Comparison of ENCODE assay signal across 8 mouse cellular contexts in genomic region chrX:48454495-48454878, GRCm38 (mm10). TPM values are rescaled to one million over a fixed set of nuclear protein-coding genes. Genes with fewer than 3 reads are reported as not detected.
A peak's percentile ranks its signal among the peaks of the same experiment; 100 is the strongest.
DNase-seq lines count a peak whose midpoint lies in the region; ATAC-seq and TF ChIP-seq lines count a peak whose summit lies in the region.

No protein-coding gene starts in this region.

- H3K79me2 ChIP-seq in MEL (ENCODE audit: control insufficient read depth, insufficient read depth, low read length, poor library complexity): peaks cover 26% of the 10 kb centered on the region

- no peak for TF ChIP-seq EP300 in MEL (IDR thresholded peaks at IDR 0.05; ENCODE audit: low read depth in 1 of 2, low read length in 2 of 2)

- no peak for DNase-seq in heart, postnatal 14 days
- no peak for DNase-seq in MEL (ENCODE audit: low read depth, low spot score)
- DNase-seq in hindbrain, embryonic 14.5 days (ENCODE audit: low spot score): no peak
- DNase-seq in embryo, embryonic 11 days: no peak
- DNase-seq in right cerebral cortex, postnatal 10 days (ENCODE audit: low spot score in 2 of 2): no peak

- WGBS in heart, embryonic 16.5 days: 10% methylated on average over 16 of the region's 21 CpGs
- 14% methylated on average over 9 of the region's 21 CpGs for whole genome bisulfite sequencing in hindbrain, embryonic 14.5 days
- 44% methylated on average over 20 of the region's 21 CpGs for WGBS in midbrain, embryonic 13.5 days

- peak overlapping the region; percentile 76 for H3K9ac ChIP-seq in heart, embryonic 16.5 days (ENCODE audit: low read length)
- H3K9ac ChIP-seq in MEL (ENCODE audit: control insufficient read depth, low read depth, low read length, poor library complexity, severe bottlenecking): peak overlapping the region; percentile 94
- H3K9ac ChIP-seq in hindbrain, embryonic 14.5 days: no peak overlapping the region
- H3K9ac ChIP-seq in midbrain, embryonic 13.5 days (replicated peaks): no peak overlapping the region

- TF ChIP-seq RAD21 in MEL (IDR thresholded peaks at IDR 0.05; ENCODE audit: low read depth, low read length): no peak

- no peaks in the 10 kb centered on the region for H3K27me3 ChIP-seq in heart, embryonic 16.5 days (ENCODE audit: control insufficient read depth, insufficient read depth, low read length)
- no peaks in the 10 kb centered on the region for H3K27me3 ChIP-seq in MEL (ENCODE audit: control insufficient read depth in 1 of 2, insufficient read depth in 2 of 2, low read length in 2 of 2)
- H3K27me3 ChIP-seq in hindbrain, embryonic 14.5 days (ENCODE audit: control insufficient read depth, insufficient read depth, low read length): peaks cover 18% of the 10 kb centered on the region; the same call in 1 of the 2 replicates
- H3K27me3 ChIP-seq in midbrain, embryonic 13.5 days: peaks cover 53% of the 10 kb centered on the region

- H3K9me3 ChIP-seq in heart, embryonic 16.5 days (replicated peaks; ENCODE audit: control insufficient read depth, low read length): no peaks in the 10 kb centered on the region
- no peaks in the 10 kb centered on the region for H3K9me3 ChIP-seq in MEL (replicated peaks; ENCODE audit: insufficient read depth, low read length)
- H3K9me3 ChIP-seq in hindbrain, embryonic 14.5 days (ENCODE audit: control insufficient read depth, low read length): no peaks in the 10 kb centered on the region
- no peaks in the 10 kb centered on the region; the same call in 1 of the 2 replicates for H3K9me3 ChIP-seq in midbrain, embryonic 13.5 days

- intact Hi-C loops in heart, postnatal 14 days (cut with DNase I): no loop called here

- H3K4me2 ChIP-seq in heart, embryonic 16.5 days (ENCODE audit: low read depth, low read length): peak overlapping the region; percentile 65
- peak overlapping the region; percentile 47 for H3K4me2 ChIP-seq in hindbrain, embryonic 14.5 days (replicated peaks)
- peak overlapping the region; percentile 50 for H3K4me2 ChIP-seq in midbrain, embryonic 13.5 days (replicated peaks)

- no peaks in the 10 kb centered on the region for H3K36me3 ChIP-seq in heart, embryonic 16.5 days (ENCODE audit: control insufficient read depth, insufficient read depth)
- peaks cover 0 to 8% of the 10 kb centered on the region in 2 experiments; a peak in 2 of 4 replicates for H3K36me3 ChIP-seq in MEL (ENCODE audit: control insufficient read depth in 1 of 2, insufficient read depth in 2 of 2, low read length in 2 of 2)
- H3K36me3 ChIP-seq in hindbrain, embryonic 14.5 days (replicated peaks; ENCODE audit: control insufficient read depth, insufficient read depth): no peaks in the 10 kb centered on the region
- no peaks in the 10 kb centered on the region for H3K36me3 ChIP-seq in midbrain, embryonic 13.5 days

- H3K27ac ChIP-seq in heart, embryonic 16.5 days (ENCODE audit: low read length): peak overlapping the region; percentile 94
- H3K27ac ChIP-seq in MEL (ENCODE audit: control insufficient read depth, low read depth, low read length): 0 out of 2 replicates have a peak overlapping the region, but pooled peaks have one; percentile 27
- no peak overlapping the region for H3K27ac ChIP-seq in hindbrain, embryonic 14.5 days
- H3K27ac ChIP-seq in midbrain, embryonic 13.5 days: no peak overlapping the region

- peak; percentile 53 for ATAC-seq in heart, embryonic 16.5 days (replicated peaks; ENCODE audit: extremely low read depth, insufficient read depth, low FRiP score)
- ATAC-seq in hindbrain, embryonic 14.5 days (ENCODE audit: low FRiP score): 0 out of 2 replicates have a peak, but pooled peaks have one; percentile 11
- ATAC-seq in midbrain, embryonic 13.5 days: peak; percentile 46
- no peak for ATAC-seq in cerebellum, adult (ENCODE audit: insufficient number of reproducible peaks, low FRiP score, low TSS enrichment)

- no peak for TF ChIP-seq POLR2A in MEL (IDR thresholded peaks at IDR 0.05; ENCODE audit: control insufficient read depth in 1 of 2, insufficient read depth in 1 of 2, low read depth in 1 of 2, low read length in 2 of 2, poor library complexity in 1 of 2)

- H3K4me3 ChIP-seq in heart, embryonic 16.5 days (ENCODE audit: low read length): peak overlapping the region; percentile 72
- H3K4me3 ChIP-seq in MEL (ENCODE audit: control insufficient read depth in 1 of 2, insufficient read depth in 1 of 2, low read depth in 2 of 2, low read length in 2 of 2): peak overlapping the region; percentile 64 to 73
- H3K4me3 ChIP-seq in hindbrain, embryonic 14.5 days (replicated peaks; ENCODE audit: low read length): peak overlapping the region; percentile 33
- H3K4me3 ChIP-seq in midbrain, embryonic 13.5 days (replicated peaks): peak overlapping the region; percentile 38

- peaks cover 24% of the 10 kb centered on the region for H3K4me1 ChIP-seq in heart, embryonic 16.5 days (ENCODE audit: control insufficient read depth, insufficient read depth, low read length)
- peaks cover 0 to 14% of the 10 kb centered on the region in 2 experiments; a peak in 2 of 4 replicates for H3K4me1 ChIP-seq in MEL (ENCODE audit: control insufficient read depth in 1 of 2, insufficient read depth in 2 of 2, low read length in 2 of 2)
- no peaks in the 10 kb centered on the region for H3K4me1 ChIP-seq in hindbrain, embryonic 14.5 days (replicated peaks; ENCODE audit: control insufficient read depth, insufficient read depth, low read length)
- H3K4me1 ChIP-seq in midbrain, embryonic 13.5 days (replicated peaks): peaks cover 7% of the 10 kb centered on the region; the same call in 1 of the 2 replicates

- TF ChIP-seq CTCF in MEL (IDR thresholded peaks at IDR 0.05 in 2 of 3, conservative IDR thresholded peaks at IDR 0.05 in 1 of 3; ENCODE audit: control insufficient read depth in 1 of 3, insufficient read depth in 1 of 3, low read depth in 2 of 3, low read length in 3 of 3, poor library complexity in 1 of 3, severe bottlenecking in 1 of 3): no peak

TF ChIP-seq in MEL, 35 proteins besides CTCF, POLR2A, EP300 and RAD21:
- TF ChIP-seq MAX (IDR thresholded peaks at IDR 0.05; ENCODE audit: low read length) (no peak), CHD1 (IDR thresholded peaks at IDR 0.05; ENCODE audit: low read depth, low read length) (no peak), ZNF384 (IDR thresholded peaks at IDR 0.05; ENCODE audit: low read depth, low read length) (no peak)

RNA-seq across cellular contexts. Expression of gene Elf4, which starts 8.4 kb away (rescaled TPM):
- polyA plus RNA-seq in heart, embryonic 16.5 days (2015; fragmentation: Nextera tagmentation; extraction: Ambion mirVana): 10.0 and 10.1 TPM in 2 replicates
- 10 to 100 TPM in 1 of 2 experiments, 1 to 10 TPM in 1; 8.4 to 12.3 TPM for total RNA-seq in heart, postnatal 14 days (2021)
- 3.4 and 4.0 TPM in 2 replicates for total RNA-seq in MEL (2012; rRNA removed)
- polyA plus RNA-seq in MEL (2012; ENCODE audit: insufficient read depth in 1 of 2, insufficient read length in 2 of 2, low read depth in 1 of 2, low replicate concordance in 2 of 2, missing spikeins in 1 of 2): 10 to 100 TPM in 1 of 2 experiments, not detected in 1; 15.3 TPM
- polyA plus RNA-seq in hindbrain, embryonic 14.5 days (2014; fragmentation: Nextera tagmentation; extraction: Ambion mirVana): 0.83 and 1.2 TPM in 2 replicates
- polyA plus RNA-seq in midbrain, embryonic 13.5 days (2015; fragmentation: Nextera tagmentation; extraction: Ambion mirVana): 0.46 and 0.77 TPM in 2 replicates

RNA-seq across cellular contexts. Expression of gene Aifm1, which starts 58.9 kb away (rescaled TPM):
- 123 and 139 TPM in 2 replicates for polyA plus RNA-seq in heart, embryonic 16.5 days (2015; fragmentation: Nextera tagmentation; extraction: Ambion mirVana)
- 100 to 1,000 TPM in 1 of 2 experiments, 10 to 100 TPM in 1; 91.4 to 105 TPM for total RNA-seq in heart, postnatal 14 days (2021)
- total RNA-seq in MEL (2012; rRNA removed): 69.1 and 76.1 TPM in 2 replicates
- polyA plus RNA-seq in MEL (2012; ENCODE audit: insufficient read depth in 1 of 2, insufficient read length in 2 of 2, low read depth in 1 of 2, low replicate concordance in 2 of 2, missing spikeins in 1 of 2): 10 to 100 TPM in 1 of 2 experiments, not detected in 1; 99.1 TPM
- polyA plus RNA-seq in hindbrain, embryonic 14.5 days (2014; fragmentation: Nextera tagmentation; extraction: Ambion mirVana): 34.5 and 38.3 TPM in 2 replicates
- 45.3 and 46.3 TPM in 2 replicates for polyA plus RNA-seq in midbrain, embryonic 13.5 days (2015; fragmentation: Nextera tagmentation; extraction: Ambion mirVana)

Comparison
In these comparisons a context has a peak if more than half of its experiments do, and no peak if none do; other contexts are left out.
1. H3K27ac ChIP-seq: peak in heart, embryonic 16.5 days (single experiment) and MEL (single experiment); none in hindbrain, embryonic 14.5 days (single experiment) and midbrain, embryonic 13.5 days (single experiment).
2. H3K9ac ChIP-seq: peak in heart, embryonic 16.5 days (single experiment) and MEL (single experiment); none in hindbrain, embryonic 14.5 days (single experiment) and midbrain, embryonic 13.5 days (single experiment).
3. Peak in every context shown above with its lines, with median percentiles within 50 percentile points of each other: H3K4me2 ChIP-seq and H3K4me3 ChIP-seq.